Mouse (Mus musculus): Measurements from ENCODE around the gene Olfr1385.
"Not testable (repeated sequence)": the region's sequence is repeated elsewhere in the genome, so short reads cannot be mapped to it uniquely, and the experiment has no call there.

The Olfr1385 gene

GRCm38 (mm10) chr11:49488770-49489169 is at the start of gene Olfr1385:
Olfr1385 (plus strand) TSS chr11:49489070.
- DNase-seq (ENCODE audit: low read depth in 2 of 2, low spot score in 2 of 2): not testable (repeated sequence)

GRCm38 (mm10) chr11:49455043-49455442 is 33.8 kb upstream of the Olfr1385 start, which contains the start of gene Olfr1387:
Olfr1387 (plus strand) TSS chr11:49455343.
- DNase-seq (ENCODE audit: low read depth in 2 of 2, low spot score in 2 of 2): no peak

GRCm38 (mm10) chr11:49464746-49465145 is 24.1 kb upstream of the Olfr1385 start, which contains the start of gene Olfr1386:
Olfr1386 (plus strand) TSS chr11:49465046.
- DNase-seq (ENCODE audit: low read depth in 2 of 2, low spot score in 2 of 2): not testable (repeated sequence)

GRCm38 (mm10) chr11:49485973-49486372 is 2.9 kb upstream of the Olfr1385 start:
- DNase-seq (ENCODE audit: low read depth in 2 of 2, low spot score in 2 of 2): no peak

- DNase-seq (ENCODE audit: low read depth in 2 of 2, low spot score in 2 of 2): no peak
These were observed 29.2 kb downstream of the Olfr1385 start for GRCm38 (mm10) chr11:49518086-49518485.

GRCm38 (mm10) chr11:49519348-49519747 is 30.5 kb downstream of the Olfr1385 start, which contains the start of gene Olfr1383:
Olfr1383 (plus strand) TSS chr11:49519648.
- no peak for DNase-seq (ENCODE audit: low read depth in 2 of 2, low spot score in 2 of 2)

- no peak for DNase-seq (ENCODE audit: low read depth in 2 of 2, low spot score in 2 of 2)
These were observed 39.1 kb downstream of the Olfr1385 start, which contains the start of gene Olfr1382 for GRCm38 (mm10) chr11:49527947-49528346. Olfr1382 (plus strand) TSS chr11:49528247.

GRCm38 (mm10) chr11:49532761-49533160 is 43.9 kb downstream of the Olfr1385 start:
- no peak for DNase-seq (ENCODE audit: low read depth in 2 of 2, low spot score in 2 of 2)

- DNase-seq (ENCODE audit: low read depth in 2 of 2, low spot score in 2 of 2): not testable (repeated sequence)
These were observed 47.8 kb downstream of the Olfr1385 start for GRCm38 (mm10) chr11:49536631-49537030.

GRCm38 (mm10) chr11:49543149-49543548 is 54.3 kb downstream of the Olfr1385 start, which contains the start of gene Olfr1381:
Olfr1381 (plus strand) TSS chr11:49543449.
- DNase-seq (ENCODE audit: low read depth in 2 of 2, low spot score in 2 of 2): not testable (repeated sequence)
